Mouse (Mus musculus) cerebellum, postnatal 25 days (tissue): ENCODE results near the gene Mto1.
"Not testable (repeated sequence)": the region's sequence is repeated elsewhere in the genome, so short reads cannot be mapped to it uniquely, and the experiment has no call there.

Source experiments
- DNase-seq, 2 experiments: peaks; one replicate each; pipeline ENCODE4 v3.0.0; 2021; ENCODE audit warnings: mixed read lengths in 2 of 2

The Mto1 gene

DNA sequence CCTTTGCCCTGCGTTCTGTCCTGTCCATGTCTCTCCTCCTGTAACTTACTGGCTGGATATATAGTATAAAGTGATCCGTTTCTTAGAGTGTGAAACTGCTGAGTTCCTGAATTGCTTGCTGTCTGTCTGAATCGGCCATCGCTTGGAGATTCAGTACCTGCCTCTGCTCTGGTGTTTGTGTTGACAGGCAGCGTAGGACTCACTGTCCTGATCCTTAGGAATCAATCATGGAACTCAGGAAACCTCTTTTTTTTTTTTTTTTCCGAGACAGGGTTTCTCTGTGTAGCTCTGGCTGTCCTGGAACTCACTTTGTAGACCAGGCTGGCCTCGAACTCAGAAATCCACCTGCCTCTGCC is 58.7 kb downstream of the Mto1 start:
- DNase-seq: no peak

DNA sequence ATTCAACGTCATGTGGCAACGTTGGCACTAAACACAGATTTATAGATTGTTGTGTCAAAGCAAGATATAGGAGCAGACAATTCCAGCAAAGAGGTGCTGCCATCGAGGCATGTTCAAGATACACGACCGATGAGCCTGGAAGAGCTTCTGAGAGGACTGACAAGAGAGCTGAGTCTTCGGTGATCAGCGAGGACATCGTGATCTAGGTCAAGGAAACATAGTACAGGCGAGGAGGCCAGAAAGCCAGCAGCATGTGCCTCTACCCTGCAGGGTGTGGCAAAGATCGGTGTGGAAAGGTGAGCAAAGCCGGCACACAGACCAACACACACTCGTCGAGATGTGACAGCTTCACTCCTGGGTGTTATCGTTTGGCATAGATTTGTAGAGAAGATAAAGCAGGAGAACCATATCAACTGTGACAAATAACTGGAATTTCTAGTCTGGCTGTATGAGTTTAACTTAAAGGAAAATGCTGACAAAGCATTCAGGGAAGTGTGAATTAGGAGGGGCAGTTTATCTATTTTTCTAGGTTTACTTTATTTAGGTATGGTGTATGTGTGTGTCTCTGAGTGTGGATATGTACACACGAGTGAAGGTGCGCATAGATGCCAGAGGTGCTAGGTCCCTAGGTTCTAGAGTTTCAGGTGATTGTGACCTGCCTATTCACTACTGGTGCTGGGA is 60.2 kb downstream of the Mto1 start:
- no peak for DNase-seq

DNA sequence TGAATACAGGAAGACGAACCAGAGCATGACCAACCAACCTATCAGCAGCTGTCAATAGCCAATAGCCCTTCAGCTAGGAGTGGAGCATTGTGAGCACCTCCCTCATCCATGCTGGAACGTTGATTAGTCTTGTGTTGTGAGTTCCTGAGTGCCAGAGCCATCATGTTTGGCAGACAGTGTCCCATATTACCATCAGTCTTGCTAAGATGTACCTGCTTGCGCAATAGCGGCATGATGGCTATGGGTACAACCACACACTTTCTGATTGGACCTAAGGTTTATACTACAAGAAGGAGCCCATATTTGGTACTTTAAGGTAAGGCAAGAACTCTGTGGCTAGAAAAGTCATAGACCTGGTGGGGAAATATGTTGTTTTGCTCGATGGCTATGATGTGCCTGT is 63.7 kb downstream of the Mto1 start:
- DNase-seq: no peak

DNA sequence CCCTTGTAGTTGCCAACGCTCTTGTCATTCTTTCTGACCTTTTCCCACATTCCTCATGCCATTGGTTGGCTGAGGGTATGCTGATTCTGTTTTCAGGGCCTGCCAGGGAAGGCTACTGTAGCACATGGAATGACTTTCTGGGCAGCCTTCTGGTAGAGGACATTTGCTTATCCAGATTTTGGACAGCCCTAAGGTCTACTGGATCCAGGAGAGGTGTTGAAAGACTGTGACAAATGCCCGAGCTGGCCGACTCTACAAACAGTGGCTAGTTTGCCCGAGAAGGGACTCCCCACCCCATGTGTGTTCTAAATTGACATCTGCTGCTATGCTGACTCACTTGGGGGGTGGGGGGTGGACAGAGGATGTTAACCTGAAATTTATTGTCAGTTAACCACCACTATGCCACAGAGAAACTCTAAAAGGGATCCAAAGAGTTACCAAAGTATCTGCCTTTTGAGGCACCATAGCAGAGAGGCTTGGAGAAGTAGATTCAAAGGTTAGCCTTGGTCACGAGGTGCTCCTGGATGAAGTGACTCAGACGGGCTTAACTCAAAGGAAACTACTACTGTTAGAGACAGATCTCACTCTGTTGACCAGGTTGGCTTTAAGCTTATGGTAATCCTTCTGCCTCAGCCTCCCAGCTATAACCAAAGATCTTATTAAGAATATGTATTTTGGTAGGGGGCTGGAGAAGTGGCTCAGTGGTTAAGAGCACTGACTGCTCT is 65.9 kb downstream of the Mto1 start:
- no peak for DNase-seq

DNA sequence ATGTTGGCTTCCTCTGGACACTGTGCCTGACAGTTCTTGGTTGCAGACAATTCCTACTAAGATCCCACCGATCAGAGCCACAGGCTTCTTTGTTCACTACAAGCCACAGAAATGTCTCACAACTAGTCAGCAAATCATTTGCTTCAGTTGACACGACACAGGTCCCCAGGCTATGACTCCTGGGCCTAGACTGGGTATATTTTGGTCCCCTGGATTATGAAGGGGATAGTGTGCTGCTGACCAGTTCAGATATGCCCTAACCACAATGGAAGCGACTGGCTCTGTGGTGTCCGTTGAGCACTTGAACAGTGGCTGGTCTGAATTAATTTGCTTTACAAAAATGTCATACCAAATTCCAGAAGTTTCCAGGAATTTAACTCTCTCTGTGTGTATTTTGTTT is 66.7 kb downstream of the Mto1 start:
- no peak for DNase-seq

DNA sequence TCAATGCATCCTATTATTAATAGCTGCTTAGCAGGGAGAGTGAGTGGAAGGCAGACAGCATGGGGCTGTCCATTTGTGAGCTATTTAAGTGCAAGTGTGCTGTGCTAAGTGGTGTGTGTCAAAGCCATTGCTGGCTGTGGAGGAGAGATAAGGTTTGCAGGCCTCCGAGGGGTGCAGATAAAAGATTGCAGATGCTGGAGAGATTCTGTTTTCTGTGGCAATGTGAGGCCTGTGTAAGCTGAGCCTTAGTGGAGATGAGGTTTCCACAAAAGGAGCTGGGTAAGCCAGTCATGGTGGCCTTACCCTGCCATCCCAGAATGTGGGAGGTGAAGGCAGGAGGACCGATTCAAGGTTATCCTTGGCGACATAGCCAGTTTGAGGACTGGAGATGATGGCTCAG is 68.1 kb downstream of the Mto1 start:
- DNase-seq: no peak

DNA sequence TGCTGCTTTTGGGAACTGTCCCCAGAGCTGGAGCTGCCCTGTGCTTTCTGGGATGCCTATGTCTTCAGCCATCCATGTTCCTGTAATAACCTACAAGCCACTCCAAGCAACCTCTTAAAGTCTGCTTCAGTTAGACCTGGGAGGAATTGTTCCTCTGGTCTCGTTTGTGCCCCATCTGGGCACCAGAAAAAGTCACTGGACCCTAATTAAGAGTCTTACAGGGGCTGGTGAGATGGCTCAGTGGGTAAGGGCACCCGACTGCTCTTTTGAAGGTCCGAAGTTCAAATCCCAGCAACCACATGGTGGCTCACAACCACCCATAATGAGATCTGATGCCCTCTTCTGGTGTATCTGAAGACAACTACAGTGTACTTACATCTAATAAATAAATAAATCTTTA is 69.2 kb downstream of the Mto1 start:
- DNase-seq: not testable (repeated sequence)

DNA sequence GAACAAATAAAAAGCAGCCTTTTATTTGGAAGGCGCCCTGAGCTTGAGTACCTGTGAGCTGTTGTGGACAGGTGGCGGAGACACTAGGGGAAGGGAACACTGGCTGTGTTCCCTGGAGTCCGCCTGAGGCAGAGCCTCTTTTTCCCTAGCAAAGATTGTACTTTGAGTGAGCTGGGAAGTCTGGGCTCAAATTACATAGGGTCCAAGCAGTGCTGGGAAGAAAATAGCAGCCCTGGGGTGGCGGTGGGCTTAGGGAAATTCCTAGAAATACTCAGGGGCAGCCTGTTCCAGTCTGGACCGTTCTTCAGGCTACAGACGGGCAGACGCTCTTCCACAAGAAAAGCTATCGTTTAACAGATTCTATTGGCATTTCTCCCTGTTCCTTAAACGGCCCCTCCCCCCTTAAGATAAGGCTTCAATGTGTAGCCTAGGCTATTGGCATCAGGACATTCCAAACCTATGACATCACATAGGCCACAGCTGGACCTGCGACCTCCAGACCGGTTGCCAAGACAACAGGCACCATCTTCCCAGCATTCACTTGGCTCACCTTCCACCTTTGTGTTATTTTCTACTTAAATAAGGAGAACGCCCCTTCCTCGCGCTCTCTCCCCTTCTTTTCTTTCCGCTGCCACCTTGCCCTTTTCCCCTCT is 72.2 kb downstream of the Mto1 start:
- peak; percentile 23 to 38 for DNase-seq

DNA sequence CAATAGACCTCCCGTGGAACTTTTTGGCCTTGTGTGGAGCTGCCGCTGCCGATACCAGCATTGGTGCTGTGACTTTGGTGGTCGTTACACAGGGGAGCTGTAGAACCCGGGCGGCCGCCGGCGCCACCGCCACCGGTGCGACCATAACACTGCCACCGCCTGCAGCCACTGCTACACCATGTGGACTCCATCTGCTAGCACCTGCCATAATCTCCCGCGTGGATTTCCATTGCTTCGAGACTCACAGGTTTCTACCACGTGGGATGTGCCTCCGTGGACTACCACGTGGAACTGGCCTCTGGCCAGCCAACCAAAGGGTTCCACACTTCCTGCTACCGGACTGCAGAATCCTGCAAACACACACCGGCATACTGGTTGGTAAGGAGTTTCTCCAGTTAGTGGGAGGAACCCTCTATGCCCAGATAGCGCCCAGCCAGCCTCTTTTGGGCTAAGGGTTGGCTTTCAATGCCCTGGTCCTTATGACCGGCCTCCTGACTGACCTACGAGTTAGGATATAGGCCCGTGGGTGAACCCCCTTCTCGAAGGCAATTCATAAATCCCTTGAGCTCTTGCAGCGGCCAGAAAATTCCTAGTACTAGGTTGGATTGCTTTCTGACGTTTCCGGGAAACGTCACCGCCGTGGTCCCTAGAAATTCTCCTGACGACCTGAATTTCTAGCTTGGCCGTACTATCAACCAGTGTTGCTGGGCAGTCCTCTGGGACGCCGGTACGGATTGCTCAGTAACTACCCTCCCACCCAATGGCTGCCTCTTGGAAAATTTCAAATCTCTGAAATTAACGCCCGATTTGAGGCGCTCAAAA is 73.0 kb downstream of the Mto1 start:
- DNase-seq: peak; percentile 49 to 66

DNA sequence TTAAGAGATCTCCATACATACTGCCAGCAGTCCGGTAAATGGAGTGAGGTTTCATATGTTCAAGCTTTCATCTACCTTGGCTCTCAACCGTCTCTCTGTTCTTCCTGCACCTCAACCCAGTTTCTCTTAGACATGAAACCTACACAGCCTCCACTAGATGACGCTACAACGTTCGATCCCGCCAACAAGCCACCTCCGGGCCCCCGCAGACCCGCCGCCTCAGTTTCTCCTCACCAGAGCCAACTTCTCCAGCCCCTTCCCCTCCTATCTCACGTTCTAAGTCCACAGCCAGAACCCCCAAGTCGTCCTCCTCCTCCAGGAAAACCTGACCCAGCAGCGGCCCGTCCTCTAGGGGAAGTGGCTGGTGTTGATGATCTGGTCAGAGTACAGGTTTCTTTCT is 73.7 kb downstream of the Mto1 start:
- peak in 1 of 2 experiments; percentile 23 for DNase-seq
